Mouse (Mus musculus): Measurements from ENCODE around the gene Phf2. TPM values are rescaled to one million over a fixed set of nuclear protein-coding genes. Genes with fewer than 3 reads are reported as not detected.

The Phf2 gene
- 20.1 TPM for polyA plus RNA-seq (2012; fragmentation: generic; extraction: Trizol)
- long read RNA-seq, experiment 1, partial matches to known transcripts, result 1 of 3 reads
- long read RNA-seq, experiment 1, other reads (novel, unspliced or antisense), result 2 of 3 reads
- long read RNA-seq, experiment 2, partial matches to known transcripts, result 1 of 2 reads
- long read RNA-seq, experiment 2, other reads (novel, unspliced or antisense), result 1 of 2 reads

GRCm38 (mm10) chr13:48870771-48871731 is at the start of gene Phf2:
Gene Phf2 (minus strand): TSS chr13:48871119.
- Histone ChIP-seq H3K4me3 (ENCODE audit: insufficient read depth, poor library complexity, severe bottlenecking) (peak within 1 kb of the TSS; percentile 46), H3ac (ENCODE audit: control insufficient read depth, insufficient read length, low read depth) (peak within 1 kb of the TSS; percentile 90), H3K79me2 (ENCODE audit: control insufficient read depth, insufficient read depth) (peaks cover 61% of the 10 kb centered on the region), H3K79me3 (ENCODE audit: low read depth) (peaks cover 44% of the 10 kb centered on the region), H3K36me3 (ENCODE audit: control insufficient read depth, insufficient read depth) (peaks cover under 1% of the 10 kb centered on the region), H3K27me3 (ENCODE audit: control insufficient read depth, insufficient read depth, insufficient read length) (no peaks in the 10 kb centered on the region)
- TF ChIP-seq MAX (IDR thresholded peaks at IDR 0.05) (no peak), CEBPB (IDR thresholded peaks at IDR 0.05; ENCODE audit: low read depth) (no peak), MYOG (IDR thresholded peaks at IDR 0.05; ENCODE audit: control insufficient read depth, extremely low read depth, insufficient read length) (no peak), FOSL1 (IDR thresholded peaks at IDR 0.05; ENCODE audit: insufficient read depth, low read length, poor library complexity, severe bottlenecking) (no peak), USF1 (IDR thresholded peaks at IDR 0.05; ENCODE audit: low read depth) (no peak), CTCF (IDR thresholded peaks at IDR 0.05; ENCODE audit: control insufficient read depth, insufficient read depth, insufficient read length) (no peak), MYOD1 (IDR thresholded peaks at IDR 0.05; ENCODE audit: control insufficient read depth, insufficient read length, low read depth) (no peak)

GRCm38 (mm10) chr13:48919756-48920415 is 49.0 kb upstream of the Phf2 start:
- Histone ChIP-seq H3K79me2 (ENCODE audit: control insufficient read depth, insufficient read depth) (peaks cover 61% of the 10 kb centered on the region), H3K27me3 (ENCODE audit: control insufficient read depth, insufficient read depth, insufficient read length) (no peaks in the 10 kb centered on the region), H3K36me3 (ENCODE audit: control insufficient read depth, insufficient read depth) (peaks cover 83% of the 10 kb centered on the region), H3ac (ENCODE audit: control insufficient read depth, insufficient read length, low read depth) (no peak overlapping the region), H3K4me3 (ENCODE audit: insufficient read depth, poor library complexity, severe bottlenecking) (no peak overlapping the region), H3K79me3 (ENCODE audit: low read depth) (peaks cover 8% of the 10 kb centered on the region)
- TF ChIP-seq FOSL1 (IDR thresholded peaks at IDR 0.05; ENCODE audit: insufficient read depth, low read length, poor library complexity, severe bottlenecking) (no peak), MAX (IDR thresholded peaks at IDR 0.05) (no peak), CEBPB (IDR thresholded peaks at IDR 0.05; ENCODE audit: low read depth) (no peak), MYOD1 (IDR thresholded peaks at IDR 0.05; ENCODE audit: control insufficient read depth, insufficient read length, low read depth) (no peak), MYOG (IDR thresholded peaks at IDR 0.05; ENCODE audit: control insufficient read depth, extremely low read depth, insufficient read length) (no peak), CTCF (IDR thresholded peaks at IDR 0.05; ENCODE audit: control insufficient read depth, insufficient read depth, insufficient read length) (no peak), USF1 (IDR thresholded peaks at IDR 0.05; ENCODE audit: low read depth) (no peak)

GRCm38 (mm10) chr13:48917113-48917599 is 46.2 kb upstream of the Phf2 start:
- Histone ChIP-seq H3K79me2 (ENCODE audit: control insufficient read depth, insufficient read depth) (peaks cover 41% of the 10 kb centered on the region), H3K27me3 (ENCODE audit: control insufficient read depth, insufficient read depth, insufficient read length) (no peaks in the 10 kb centered on the region), H3K79me3 (ENCODE audit: low read depth) (peaks cover 2% of the 10 kb centered on the region), H3ac (ENCODE audit: control insufficient read depth, insufficient read length, low read depth) (no peak overlapping the region), H3K4me3 (ENCODE audit: insufficient read depth, poor library complexity, severe bottlenecking) (no peak overlapping the region), H3K36me3 (ENCODE audit: control insufficient read depth, insufficient read depth) (peaks cover 80% of the 10 kb centered on the region)
- no peak for TF ChIP-seq FOSL1 (IDR thresholded peaks at IDR 0.05; ENCODE audit: insufficient read depth, low read length, poor library complexity, severe bottlenecking)
- no peak for TF ChIP-seq CTCF (IDR thresholded peaks at IDR 0.05; ENCODE audit: control insufficient read depth, insufficient read depth, insufficient read length)
- TF ChIP-seq MYOG (IDR thresholded peaks at IDR 0.05; ENCODE audit: control insufficient read depth, extremely low read depth, insufficient read length), result no peak
- TF ChIP-seq CEBPB (IDR thresholded peaks at IDR 0.05; ENCODE audit: low read depth), result no peak
- TF ChIP-seq USF1 (IDR thresholded peaks at IDR 0.05; ENCODE audit: low read depth), result no peak
- no peak for TF ChIP-seq MYOD1 (IDR thresholded peaks at IDR 0.05; ENCODE audit: control insufficient read depth, insufficient read length, low read depth)
- TF ChIP-seq MAX (IDR thresholded peaks at IDR 0.05), result no peak

- Histone ChIP-seq H3K79me3 (ENCODE audit: low read depth) (peaks cover 4% of the 10 kb centered on the region), H3K4me3 (ENCODE audit: insufficient read depth, poor library complexity, severe bottlenecking) (no peak overlapping the region), H3K36me3 (ENCODE audit: control insufficient read depth, insufficient read depth) (peaks cover 69% of the 10 kb centered on the region), H3ac (ENCODE audit: control insufficient read depth, insufficient read length, low read depth) (no peak overlapping the region), H3K27me3 (ENCODE audit: control insufficient read depth, insufficient read depth, insufficient read length) (no peaks in the 10 kb centered on the region), H3K79me2 (ENCODE audit: control insufficient read depth, insufficient read depth) (peaks cover 20% of the 10 kb centered on the region)
- peak; percentile 46 for TF ChIP-seq FOSL1 (IDR thresholded peaks at IDR 0.05; ENCODE audit: insufficient read depth, low read length, poor library complexity, severe bottlenecking)
- no peak for TF ChIP-seq MYOG (IDR thresholded peaks at IDR 0.05; ENCODE audit: control insufficient read depth, extremely low read depth, insufficient read length)
- no peak for TF ChIP-seq MAX (IDR thresholded peaks at IDR 0.05)
- TF ChIP-seq MYOD1 (IDR thresholded peaks at IDR 0.05; ENCODE audit: control insufficient read depth, insufficient read length, low read depth), result no peak
- peak; percentile 25 for TF ChIP-seq CEBPB (IDR thresholded peaks at IDR 0.05; ENCODE audit: low read depth)
- no peak for TF ChIP-seq CTCF (IDR thresholded peaks at IDR 0.05; ENCODE audit: control insufficient read depth, insufficient read depth, insufficient read length)
- no peak for TF ChIP-seq USF1 (IDR thresholded peaks at IDR 0.05; ENCODE audit: low read depth)
Measured at GRCm38 (mm10) chr13:48913680-48914079, 42.8 kb upstream of the Phf2 start.

- Histone ChIP-seq H3K36me3 (ENCODE audit: control insufficient read depth, insufficient read depth) (peaks cover 75% of the 10 kb centered on the region), H3K27me3 (ENCODE audit: control insufficient read depth, insufficient read depth, insufficient read length) (no peaks in the 10 kb centered on the region), H3K79me3 (ENCODE audit: low read depth) (peaks cover 4% of the 10 kb centered on the region), H3ac (ENCODE audit: control insufficient read depth, insufficient read length, low read depth) (no peak overlapping the region), H3K4me3 (ENCODE audit: insufficient read depth, poor library complexity, severe bottlenecking) (no peak overlapping the region), H3K79me2 (ENCODE audit: control insufficient read depth, insufficient read depth) (peaks cover 20% of the 10 kb centered on the region)
- no peak for TF ChIP-seq CTCF (IDR thresholded peaks at IDR 0.05; ENCODE audit: control insufficient read depth, insufficient read depth, insufficient read length)
- TF ChIP-seq MYOD1 (IDR thresholded peaks at IDR 0.05; ENCODE audit: control insufficient read depth, insufficient read length, low read depth), result no peak
- no peak for TF ChIP-seq MAX (IDR thresholded peaks at IDR 0.05)
- TF ChIP-seq CEBPB (IDR thresholded peaks at IDR 0.05; ENCODE audit: low read depth), result no peak
- TF ChIP-seq MYOG (IDR thresholded peaks at IDR 0.05; ENCODE audit: control insufficient read depth, extremely low read depth, insufficient read length), result no peak
- TF ChIP-seq USF1 (IDR thresholded peaks at IDR 0.05; ENCODE audit: low read depth), result no peak
- no peak for TF ChIP-seq FOSL1 (IDR thresholded peaks at IDR 0.05; ENCODE audit: insufficient read depth, low read length, poor library complexity, severe bottlenecking)
Measured at GRCm38 (mm10) chr13:48913141-48913540, 42.2 kb upstream of the Phf2 start.
